Mouse (Mus musculus) stomach, postnatal 0 days (tissue): Measurements from ENCODE around the gene Fdx1.

ENCODE experiments used
- CTCF ChIP-seq: IDR thresholded peaks from 2 replicates; pipeline ENCODE4 v1.5.1; 2016; ENCODE audit warnings: antibody characterized with exemption, low read depth, mild to moderate bottlenecking, moderate library complexity
- EP300 ChIP-seq: optimal IDR thresholded peaks from 2 replicates; pipeline ENCODE3; 2016; ENCODE audit warnings: antibody characterized with exemption

DNA sequence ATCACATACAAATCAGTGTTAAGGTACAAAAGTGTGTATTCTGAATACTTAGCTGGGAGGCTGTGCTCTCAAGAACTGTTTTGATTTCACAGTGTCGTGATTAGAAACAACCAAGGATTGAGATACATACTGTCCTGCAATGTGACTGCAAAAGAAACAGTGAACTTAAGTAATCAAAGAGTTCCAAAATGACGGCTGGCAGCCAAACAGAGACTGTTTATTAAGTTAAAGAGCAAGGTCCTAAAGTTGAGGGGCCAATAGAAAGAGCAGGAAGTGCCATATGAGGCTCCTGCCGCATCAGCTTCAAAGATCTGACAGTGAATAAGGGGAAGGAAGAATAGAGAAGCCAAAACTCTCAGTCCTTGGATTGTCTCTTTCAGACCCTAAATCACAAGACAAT, 10.5 kb upstream of the Fdx1 start:
- TF ChIP-seq CTCF (no peak), EP300 (no peak)
